Mouse (Mus musculus) right cerebral cortex, postnatal 25 days (tissue): ENCODE data around the gene Arvcf.
A peak's percentile ranks its signal among the peaks of the same experiment; 100 is the strongest.

ENCODE experiments used
- DNase-seq: peaks from one replicate; pipeline ENCODE4 v3.0.0; 2022

Arvcf gene

GRCm38 (mm10) chr16:18436128-18436527 is 88.1 kb downstream of the Arvcf start:
- DNase-seq = no peak

DNA sequence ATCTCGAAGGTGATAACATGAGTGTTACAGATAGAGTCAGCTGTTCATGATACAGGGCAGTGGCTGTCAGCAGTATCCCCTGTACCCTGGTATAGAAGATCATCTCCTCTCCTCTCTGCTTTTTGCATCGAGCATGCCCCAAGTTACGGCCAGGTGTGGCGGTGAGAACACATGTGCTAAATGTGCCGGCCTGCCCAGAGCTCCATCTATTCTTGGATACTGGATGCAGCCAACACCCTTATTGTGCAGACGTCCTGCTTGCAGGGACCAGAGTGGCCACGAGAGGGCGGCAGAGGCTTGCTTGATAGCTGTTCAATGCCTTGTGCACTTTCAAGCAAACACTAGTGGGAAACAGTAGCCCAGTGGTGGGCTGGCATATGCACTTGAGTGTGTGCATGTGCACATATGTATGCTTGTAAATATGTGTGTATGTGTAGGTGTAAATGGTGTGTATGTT is 95.4 kb downstream of the Arvcf start:
- DNase-seq = peak; percentile 92

DNA sequence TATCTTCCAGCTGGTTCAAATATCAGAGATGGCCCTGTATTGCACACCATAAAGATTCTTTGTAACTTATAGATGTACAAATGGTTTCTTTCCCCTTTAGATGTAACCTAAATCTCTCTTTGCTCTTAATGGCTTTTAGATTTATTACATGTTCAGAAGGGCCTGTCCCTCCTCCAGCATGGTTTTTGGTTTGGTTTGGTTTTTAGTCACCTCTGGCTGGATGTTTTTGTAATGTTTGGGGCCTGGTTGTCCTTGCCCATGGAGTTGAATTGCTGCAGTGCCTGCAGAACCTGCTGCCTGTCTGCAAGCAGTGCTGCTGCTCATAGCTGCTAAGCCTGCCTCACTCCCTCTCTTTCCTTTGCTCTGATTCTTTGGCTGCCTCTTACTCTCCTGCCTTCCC is 99.3 kb downstream of the Arvcf start:
- DNase-seq = no peak

GRCm38 (mm10) chr16:18448104-18448503 is 100.1 kb downstream of the Arvcf start:
- no peak for DNase-seq

- DNase-seq = no peak
Measured at GRCm38 (mm10) chr16:18449005-18449404, 101.0 kb downstream of the Arvcf start.

DNA sequence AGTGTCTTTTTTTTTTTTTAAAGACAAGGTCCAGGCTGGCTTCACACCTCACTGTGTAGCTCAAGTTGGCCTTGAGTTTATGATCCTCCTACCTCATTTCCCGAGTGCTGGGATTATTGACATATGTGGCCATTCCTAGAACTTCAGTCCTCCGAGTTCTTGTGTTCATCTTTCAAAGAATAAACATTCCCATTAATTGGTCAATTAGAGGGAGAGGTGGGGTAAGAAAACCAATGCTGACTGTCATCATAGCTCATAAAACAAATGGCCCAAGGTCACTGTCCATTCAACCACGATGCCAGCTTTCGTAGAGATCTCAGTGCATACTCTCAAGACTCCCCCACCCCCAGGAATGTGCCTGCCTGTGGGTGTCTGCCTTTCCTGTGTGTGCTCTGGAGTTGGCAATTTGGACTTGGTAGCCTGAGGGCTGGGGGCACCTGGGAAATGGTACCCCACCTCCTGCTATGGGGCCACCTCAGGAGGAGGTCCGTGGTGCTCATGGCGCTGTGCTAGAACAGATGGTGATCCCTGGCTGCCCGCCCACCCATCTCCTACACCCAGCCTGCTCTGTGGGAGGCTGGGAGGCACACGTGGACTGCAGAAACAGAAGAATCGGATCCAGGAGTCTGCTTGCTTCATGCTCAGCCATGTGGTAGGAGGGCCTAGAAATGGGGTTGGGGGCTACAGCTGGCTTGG is 103.7 kb downstream of the Arvcf start:
- peak; percentile 72 for DNase-seq

DNA sequence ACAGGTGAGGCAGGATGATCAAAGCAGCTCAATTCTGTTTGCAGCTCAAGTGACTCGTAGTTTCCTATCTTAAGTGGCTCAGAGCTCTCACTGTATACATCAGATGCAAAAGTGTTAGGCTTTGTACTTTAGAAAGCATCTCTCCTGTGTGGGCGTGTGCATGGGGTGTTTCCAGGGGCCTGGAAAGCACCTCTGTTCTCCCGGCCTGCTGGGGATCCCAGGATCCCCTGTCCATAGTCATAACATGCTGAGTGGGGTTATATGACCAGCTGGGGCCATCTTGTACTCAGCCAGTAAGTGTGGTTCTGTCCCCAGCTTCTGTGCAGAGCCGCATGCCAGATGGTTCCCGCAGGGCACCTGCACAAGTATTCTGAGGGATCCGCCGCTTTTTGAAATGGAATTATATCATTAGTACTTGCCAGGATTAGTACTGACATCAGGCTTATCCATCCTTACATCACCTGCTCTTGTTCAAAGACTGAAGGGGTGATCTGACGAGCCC is 104.4 kb downstream of the Arvcf start:
- DNase-seq = peak; percentile 49

DNA sequence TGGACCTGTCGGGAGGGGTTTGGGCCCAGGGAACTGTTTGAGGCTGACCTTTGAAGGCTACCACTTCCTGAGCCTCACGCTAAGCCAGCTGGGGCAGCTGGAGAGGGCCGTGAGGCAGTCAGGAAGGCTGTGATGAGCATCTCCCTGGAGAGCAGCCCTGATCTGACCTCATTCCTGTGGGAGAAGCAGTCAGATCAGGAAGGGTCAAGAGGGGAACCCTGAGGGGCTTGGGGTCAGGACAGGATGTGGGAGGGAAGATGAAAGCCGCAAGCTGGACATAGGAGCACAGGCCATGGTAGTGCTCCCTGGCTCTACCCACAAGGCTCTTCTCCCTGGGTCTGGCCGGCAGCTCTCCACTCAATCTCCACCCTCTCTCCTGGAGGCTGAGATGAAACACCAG is 105.9 kb downstream of the Arvcf start:
- no peak for DNase-seq

- no peak for DNase-seq
Measured at GRCm38 (mm10) chr16:18455407-18455806, 107.4 kb downstream of the Arvcf start.
